Mouse (Mus musculus): ENCODE measurements at regions not wholly inside any gene's neighbourhood (a gene's known extent, or its start where the extent isn't known, plus 50 kb on each side); places are given as distances from the start of the nearest gene placed in this dataset.

DNA sequence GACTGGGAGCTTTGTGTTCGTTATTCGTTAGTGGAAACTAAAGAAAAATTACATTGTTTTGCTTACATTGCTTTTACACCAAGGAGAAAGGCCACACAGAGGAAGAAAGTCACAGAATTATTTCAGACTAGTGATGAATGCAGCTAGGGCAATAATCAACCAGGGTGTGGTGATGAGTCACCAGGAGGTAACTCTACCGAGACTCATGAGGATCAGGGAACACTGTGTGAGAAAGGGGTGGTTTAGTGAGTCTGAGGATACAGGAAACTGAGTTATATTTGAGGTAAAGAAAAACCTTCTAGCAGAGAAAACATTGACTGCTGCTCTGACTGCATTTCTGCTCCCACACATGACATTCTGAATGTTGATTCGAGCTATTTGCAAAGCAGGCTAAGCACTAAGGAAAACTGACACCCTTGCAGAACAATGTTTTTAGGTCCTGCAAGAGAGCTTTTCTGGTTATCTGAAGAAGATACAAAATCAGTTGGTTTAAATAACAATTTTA is 87.1 kb upstream of the Ldb2 start:
- TF ChIP-seq CTCF (IDR thresholded peaks at IDR 0.05; ENCODE audit: low read depth) (no peak), EP300 (optimal IDR thresholded peaks at IDR 0.05) (no peak)

All from stomach, postnatal 0 days (tissue).